Mouse (Mus musculus) layer of hippocampus, postnatal 36 days (tissue): ENCODE data around the gene Gys2. TPM values are rescaled to one million over a fixed set of nuclear protein-coding genes. Genes with fewer than 3 reads are reported as not detected.

Experiments used
- total RNA-seq, 2 experiments: library from RNA; stranded (reverse); gene quantifications; 2 replicates each; pipeline ENCODE4 v1.2.3; 2021

Gene Gys2
- total RNA-seq, 2 experiments from 2014 or later: 0.58 TPM; not detected in 1

Other genes starting within 250 kb of the Gys2 start
- not detected for gene Iapp, start 174.7 kb downstream of the Gys2 start, total RNA-seq
- not detected for gene Slco1a5, start 150.1 kb downstream of the Gys2 start, total RNA-seq
- gene Pyroxd1, start 127.5 kb downstream of the Gys2 start, total RNA-seq: 10 to 100 TPM; 13.6 to 13.8 TPM
- gene Recql, start 86.0 kb downstream of the Gys2 start, total RNA-seq: 10 to 100 TPM; 26.1 to 29.3 TPM
- 10 to 100 TPM; 29.5 to 33.8 TPM for gene Golt1b, start 85.9 kb downstream of the Gys2 start, total RNA-seq
- gene Spx, start 59.7 kb downstream of the Gys2 start, total RNA-seq: 1 to 10 TPM; 1.7 to 2.1 TPM
- 100 to 1,000 TPM; 518 to 567 TPM for gene Ldhb, start 34.8 kb upstream of the Gys2 start, total RNA-seq
- gene Kcnj8, start 98.5 kb upstream of the Gys2 start, total RNA-seq: 1 to 10 TPM; 1.5 to 2.0 TPM
- 1 to 10 TPM; 3.1 to 3.3 TPM for gene Abcc9, start 229.2 kb upstream of the Gys2 start, total RNA-seq